Mouse (Mus musculus): ENCODE results near the gene Olfr815. TPM values are rescaled to one million over a fixed set of nuclear protein-coding genes. Genes with fewer than 3 reads are reported as not detected.
"Not testable (repeated sequence)": the region's sequence is repeated elsewhere in the genome, so short reads cannot be mapped to it uniquely, and the experiment has no call there.

Gene Olfr815
- polyA plus RNA-seq (2014; fragmentation: Nextera tagmentation; extraction: Ambion mirVana) = not detected in 2 replicates

DNA sequence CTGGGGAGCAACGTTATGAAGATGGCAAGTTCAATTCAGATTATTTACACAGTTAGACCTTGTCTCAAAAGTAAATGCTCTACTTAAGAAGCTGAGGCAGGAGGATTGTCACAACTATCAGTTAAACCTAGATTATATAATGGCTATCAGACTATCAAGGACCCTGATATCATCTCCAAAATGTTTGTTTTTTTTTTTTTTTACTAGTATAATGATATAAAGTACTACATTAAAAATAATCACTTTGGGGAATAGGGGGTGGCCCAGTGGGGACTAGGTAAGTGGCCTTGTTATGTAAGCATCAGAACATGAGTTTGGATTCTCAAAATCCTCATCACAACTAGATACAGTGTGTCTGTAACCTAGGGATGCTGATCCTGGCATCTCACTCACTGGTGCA, at the start of gene Olfr815:
Gene Olfr815, minus strand, starts transcription at position 101 of the 400 bp plus-strand sequence.
- WGBS = 60% methylated on average over 1 of the region's 1 CpGs
- not testable (repeated sequence) for DNase-seq (ENCODE audit: low spot score)

DNA sequence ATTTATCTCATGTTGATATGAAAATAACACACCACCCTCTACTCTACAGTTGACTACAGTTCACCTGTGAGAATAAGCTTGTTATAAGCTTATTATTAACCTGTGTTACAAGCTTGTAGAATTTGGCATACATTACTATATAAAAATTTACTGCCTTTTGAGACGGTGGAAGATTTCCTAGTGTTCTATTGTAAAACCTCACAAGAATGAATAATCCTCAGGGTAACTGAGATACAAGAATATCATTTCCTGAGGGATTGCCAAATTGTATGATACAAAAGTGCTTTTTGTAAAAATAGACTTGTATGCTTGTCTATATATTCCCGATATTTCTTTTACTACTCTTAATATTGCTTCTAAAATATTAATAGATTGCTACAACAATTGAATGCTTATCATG, 43.3 kb upstream of the Olfr815 start, which contains the start of gene Olfr818:
Gene Olfr818, minus strand, starts transcription at position 101 of the 400 bp plus-strand sequence.
- Histone ChIP-seq H3K4me3 (ENCODE audit: low read depth, low read length) (no peak within 1 kb of the TSS), H3K4me2 (ENCODE audit: low read depth, low read length) (no peak within 1 kb of the TSS), H3K4me1 (ENCODE audit: control insufficient read depth, insufficient read depth, low read length) (no peaks in the 10 kb centered on the region), H3K36me3 (replicated peaks; ENCODE audit: control insufficient read depth, insufficient read depth, low read depth, low read length) (no peaks in the 10 kb centered on the region), H3K9ac (replicated peaks; ENCODE audit: low read length) (no peak within 1 kb of the TSS), H3K27ac (replicated peaks; ENCODE audit: low read depth, low read length) (no peak within 1 kb of the TSS), H3K27me3 (ENCODE audit: control insufficient read depth, insufficient read depth, low read length) (no peaks in the 10 kb centered on the region), H3K9me3 (replicated peaks; ENCODE audit: control insufficient read depth, low read length) (no peaks in the 10 kb centered on the region)
- DNase-seq (ENCODE audit: low spot score) (no peak), ATAC-seq (replicated peaks; ENCODE audit: insufficient number of reproducible peaks, low FRiP score, low TSS enrichment, low read depth) (no peak)
- WGBS = 93% methylated on average over 2 of the region's 2 CpGs

More for the DNA sequence above, at the start of gene Olfr815:
- H3K27me3 ChIP-seq (ENCODE audit: control insufficient read depth, insufficient read depth, low read length); H3K4me1 ChIP-seq (ENCODE audit: control insufficient read depth, insufficient read depth, low read length); H3K36me3 ChIP-seq (replicated peaks; ENCODE audit: control insufficient read depth, insufficient read depth, low read depth, low read length); H3K4me3 ChIP-seq (ENCODE audit: low read depth, low read length); H3K9me3 ChIP-seq (replicated peaks; ENCODE audit: control insufficient read depth, low read length); ATAC-seq (replicated peaks; ENCODE audit: insufficient number of reproducible peaks, low FRiP score, low TSS enrichment, low read depth); H3K9ac ChIP-seq (replicated peaks; ENCODE audit: low read length); H3K4me2 ChIP-seq (ENCODE audit: low read depth, low read length); H3K27ac ChIP-seq (replicated peaks; ENCODE audit: low read depth, low read length): not testable (repeated sequence)

DNA sequence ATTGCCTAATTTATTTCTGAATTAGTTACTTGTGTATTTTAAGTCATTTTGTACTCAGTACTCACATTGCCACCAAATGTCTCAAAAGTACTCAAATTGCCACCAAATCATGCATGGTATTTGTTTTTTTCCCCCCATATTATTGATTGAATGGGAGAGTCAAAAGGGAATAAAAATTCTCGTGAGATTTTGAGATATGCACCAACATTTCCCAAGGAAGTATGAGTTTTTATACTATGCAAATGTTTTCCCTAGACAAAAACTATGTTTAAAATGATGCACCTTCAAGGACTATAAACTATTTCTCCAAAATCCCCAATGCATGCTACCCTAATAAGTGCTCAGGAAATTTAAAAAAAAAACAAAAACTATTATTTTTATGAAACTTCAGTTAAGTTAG, 9.8 kb upstream of the Olfr815 start, which contains the start of gene Olfr816:
Gene Olfr816, minus strand, starts transcription at position 101 of the 400 bp plus-strand sequence.
- H3K9ac ChIP-seq (replicated peaks; ENCODE audit: low read length) = no peak within 1 kb of the TSS
- no peaks in the 10 kb centered on the region for H3K27me3 ChIP-seq (ENCODE audit: control insufficient read depth, insufficient read depth, low read length)
- no peak within 1 kb of the TSS for H3K4me2 ChIP-seq (ENCODE audit: low read depth, low read length)
- DNase-seq (ENCODE audit: low spot score) (no peak), ATAC-seq (replicated peaks; ENCODE audit: insufficient number of reproducible peaks, low FRiP score, low TSS enrichment, low read depth) (no peak)
- no peaks in the 10 kb centered on the region for H3K4me1 ChIP-seq (ENCODE audit: control insufficient read depth, insufficient read depth, low read length)
- 65% methylated on average over 1 of the region's 1 CpGs for WGBS
- no peaks in the 10 kb centered on the region for H3K36me3 ChIP-seq (replicated peaks; ENCODE audit: control insufficient read depth, insufficient read depth, low read depth, low read length)
- H3K4me3 ChIP-seq (ENCODE audit: low read depth, low read length) = no peak within 1 kb of the TSS
- H3K27ac ChIP-seq (replicated peaks; ENCODE audit: low read depth, low read length) = no peak within 1 kb of the TSS
- no peaks in the 10 kb centered on the region for H3K9me3 ChIP-seq (replicated peaks; ENCODE audit: control insufficient read depth, low read length)

DNA sequence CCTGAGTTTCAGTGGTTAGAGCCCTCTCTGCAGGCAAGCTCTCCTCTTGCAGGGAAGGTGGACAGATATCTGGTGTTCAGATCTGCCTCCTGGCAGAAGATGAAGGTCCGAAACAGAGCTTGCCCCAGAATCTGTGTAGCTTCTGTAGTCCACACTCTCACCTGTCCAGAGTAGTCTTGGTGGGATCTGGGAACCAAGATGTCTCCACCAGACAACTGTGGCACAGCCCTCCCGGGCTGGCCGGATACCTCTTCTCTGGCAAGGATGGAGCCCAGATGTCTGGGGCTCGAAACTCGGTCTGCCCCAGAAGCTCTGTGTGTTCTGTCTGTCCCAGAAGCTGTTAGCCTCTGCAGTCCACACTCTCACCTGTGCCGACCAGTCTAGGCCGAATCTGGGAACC, 19.7 kb downstream of the Olfr815 start:
- no peaks in the 10 kb centered on the region for H3K9me3 ChIP-seq (replicated peaks; ENCODE audit: control insufficient read depth, low read length)
- no peak overlapping the region for H3K4me3 ChIP-seq (ENCODE audit: low read depth, low read length)
- H3K27ac ChIP-seq (replicated peaks; ENCODE audit: low read depth, low read length) = no peak overlapping the region
- WGBS = 91% methylated on average over 7 of the region's 7 CpGs
- ATAC-seq (replicated peaks; ENCODE audit: insufficient number of reproducible peaks, low FRiP score, low TSS enrichment, low read depth) (no peak), DNase-seq (ENCODE audit: low spot score) (no peak)
- H3K27me3 ChIP-seq (ENCODE audit: control insufficient read depth, insufficient read depth, low read length) = no peaks in the 10 kb centered on the region
- H3K9ac ChIP-seq (replicated peaks; ENCODE audit: low read length) = no peak overlapping the region
- no peaks in the 10 kb centered on the region for H3K36me3 ChIP-seq (replicated peaks; ENCODE audit: control insufficient read depth, insufficient read depth, low read depth, low read length)
- no peaks in the 10 kb centered on the region for H3K4me1 ChIP-seq (ENCODE audit: control insufficient read depth, insufficient read depth, low read length)
- no peak overlapping the region for H3K4me2 ChIP-seq (ENCODE audit: low read depth, low read length)

DNA sequence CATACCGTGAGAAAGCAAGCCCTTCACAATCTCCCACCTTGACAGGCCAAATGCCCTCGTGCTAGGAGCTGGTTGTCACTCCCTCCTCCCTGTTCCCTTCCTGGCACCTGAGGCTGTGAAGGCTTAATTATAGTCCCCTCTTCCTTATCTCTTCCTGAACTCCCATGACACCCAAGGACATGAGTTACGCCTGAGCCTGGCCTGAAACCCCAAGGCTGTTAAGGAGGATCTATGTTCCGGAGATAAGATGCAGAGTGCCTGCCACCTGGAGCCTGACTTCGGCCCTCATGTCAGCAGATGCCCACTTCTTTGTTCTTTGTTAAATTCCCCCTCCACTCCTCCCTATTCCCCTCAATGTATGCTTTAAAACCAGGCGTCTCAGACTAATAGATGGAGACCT, 20.2 kb downstream of the Olfr815 start:
- not testable (repeated sequence) for ATAC-seq (replicated peaks; ENCODE audit: insufficient number of reproducible peaks, low FRiP score, low TSS enrichment, low read depth); DNase-seq (ENCODE audit: low spot score); H3K4me3 ChIP-seq (ENCODE audit: low read depth, low read length); H3K9me3 ChIP-seq (replicated peaks; ENCODE audit: control insufficient read depth, low read length); H3K4me2 ChIP-seq (ENCODE audit: low read depth, low read length); H3K36me3 ChIP-seq (replicated peaks; ENCODE audit: control insufficient read depth, insufficient read depth, low read depth, low read length); H3K4me1 ChIP-seq (ENCODE audit: control insufficient read depth, insufficient read depth, low read length); H3K27me3 ChIP-seq (ENCODE audit: control insufficient read depth, insufficient read depth, low read length); H3K9ac ChIP-seq (replicated peaks; ENCODE audit: low read length); H3K27ac ChIP-seq (replicated peaks; ENCODE audit: low read depth, low read length)
- WGBS = 88% methylated on average over 6 of the region's 6 CpGs

DNA sequence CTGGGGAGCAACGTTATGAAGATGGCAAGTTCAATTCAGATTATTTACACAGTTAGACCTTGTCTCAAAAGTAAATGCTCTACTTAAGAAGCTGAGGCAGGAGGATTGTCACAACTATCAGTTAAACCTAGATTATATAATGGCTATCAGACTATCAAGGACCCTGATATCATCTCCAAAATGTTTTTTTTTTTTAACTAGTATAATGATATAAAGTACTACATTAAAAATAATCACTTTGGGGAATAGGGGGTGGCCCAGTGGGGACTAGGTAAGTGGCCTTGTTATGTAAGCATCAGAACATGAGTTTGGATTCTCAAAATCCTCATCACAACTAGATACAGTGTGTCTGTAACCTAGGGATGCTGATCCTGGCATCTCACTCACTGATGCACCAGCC, 25.9 kb downstream of the Olfr815 start, which contains the start of gene Olfr814:
Gene Olfr814, minus strand, starts transcription at position 101 of the 400 bp plus-strand sequence.
- H3K36me3 ChIP-seq (replicated peaks; ENCODE audit: control insufficient read depth, insufficient read depth, low read depth, low read length); ATAC-seq (replicated peaks; ENCODE audit: insufficient number of reproducible peaks, low FRiP score, low TSS enrichment, low read depth); H3K4me2 ChIP-seq (ENCODE audit: low read depth, low read length); DNase-seq (ENCODE audit: low spot score); H3K9me3 ChIP-seq (replicated peaks; ENCODE audit: control insufficient read depth, low read length); H3K4me1 ChIP-seq (ENCODE audit: control insufficient read depth, insufficient read depth, low read length); H3K4me3 ChIP-seq (ENCODE audit: low read depth, low read length); H3K27me3 ChIP-seq (ENCODE audit: control insufficient read depth, insufficient read depth, low read length); H3K9ac ChIP-seq (replicated peaks; ENCODE audit: low read length); H3K27ac ChIP-seq (replicated peaks; ENCODE audit: low read depth, low read length): not testable (repeated sequence)
- no CpG with 5 or more reads among the region's 1 CpGs for WGBS

DNA sequence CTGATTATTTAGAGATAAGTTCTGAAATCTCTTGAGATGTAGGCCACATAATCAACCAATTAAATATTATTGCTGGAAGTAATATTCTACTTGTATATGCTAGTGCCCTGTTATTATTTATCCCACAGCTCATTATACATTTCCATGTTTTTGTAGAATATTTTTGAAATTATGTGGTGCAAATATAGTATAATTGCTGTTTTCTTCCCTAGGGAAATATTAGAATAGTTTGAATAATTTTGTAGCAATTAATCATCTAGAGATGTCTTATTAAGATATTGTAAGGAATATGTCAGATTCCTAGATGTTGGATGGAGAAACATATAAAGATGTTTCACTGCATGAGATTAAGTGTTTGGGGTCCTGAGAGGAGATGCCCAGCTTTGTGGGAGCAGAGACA, 50.6 kb downstream of the Olfr815 start, which contains the start of gene Olfr813:
Gene Olfr813, plus strand, starts transcription at position 301 of the 400 bp plus-strand sequence.
- ATAC-seq (replicated peaks; ENCODE audit: insufficient number of reproducible peaks, low FRiP score, low TSS enrichment, low read depth) (no peak), DNase-seq (ENCODE audit: low spot score) (no peak)
- H3K9me3 ChIP-seq (replicated peaks; ENCODE audit: control insufficient read depth, low read length) = no peaks in the 10 kb centered on the region
- H3K36me3 ChIP-seq (replicated peaks; ENCODE audit: control insufficient read depth, insufficient read depth, low read depth, low read length) = no peaks in the 10 kb centered on the region
- no peak within 1 kb of the TSS for H3K9ac ChIP-seq (replicated peaks; ENCODE audit: low read length)
- H3K4me2 ChIP-seq (ENCODE audit: low read depth, low read length) = no peak within 1 kb of the TSS
- no peak within 1 kb of the TSS for H3K4me3 ChIP-seq (ENCODE audit: low read depth, low read length)
- H3K4me1 ChIP-seq (ENCODE audit: control insufficient read depth, insufficient read depth, low read length) = no peaks in the 10 kb centered on the region
- no peaks in the 10 kb centered on the region for H3K27me3 ChIP-seq (ENCODE audit: control insufficient read depth, insufficient read depth, low read length)
- H3K27ac ChIP-seq (replicated peaks; ENCODE audit: low read depth, low read length) = no peak within 1 kb of the TSS
